Comparison of ENCODE assay signal across 8 mouse cellular contexts in genomic region chr2:152753944-152754711, GRCm38 (mm10). TPM values are rescaled to one million over a fixed set of nuclear protein-coding genes. Genes with fewer than 3 reads are reported as not detected.
DNase-seq lines count a peak whose midpoint lies in the region; ATAC-seq and TF ChIP-seq lines count a peak whose summit lies in the region.

Gene Cox4i2, plus strand, starts transcription at chr2:152754173.

- peak; percentile 45 for DNase-seq in thymus, postnatal 0 days (ENCODE audit: low spot score)
- DNase-seq in thymus, adult 18-20 months: no peak
- DNase-seq in heart, postnatal 10 days: peak in 1 of 2 experiments; percentile 37
- no peak for DNase-seq in liver, embryonic 11.5 days (ENCODE audit: low spot score)
- no peak for DNase-seq in midbrain, postnatal 0 days (ENCODE audit: low spot score)
- no peak for DNase-seq in layer of hippocampus, adult 9-10 months (ENCODE audit: low spot score)
- DNase-seq in frontal cortex, postnatal 14 days (ENCODE audit: low spot score in 2 of 2): no peak

- no peak for ATAC-seq in liver, embryonic 11.5 days (replicated peaks; ENCODE audit: low FRiP score)
- no peak for ATAC-seq in midbrain, postnatal 0 days (ENCODE audit: low FRiP score)
- no peak for ATAC-seq in erythroid progenitor cell, adult 5-6 weeks (replicated peaks; ENCODE audit: low FRiP score, poor library complexity, severe bottlenecking)

- no peaks in the 10 kb centered on the region for H3K9me3 ChIP-seq in liver, embryonic 11.5 days (ENCODE audit: control insufficient read depth, low read length)
- H3K9me3 ChIP-seq in midbrain, postnatal 0 days (ENCODE audit: low read length): no peaks in the 10 kb centered on the region

- H3K36me3 ChIP-seq in liver, embryonic 11.5 days (ENCODE audit: control insufficient read depth, insufficient read depth, low read length): no peaks in the 10 kb centered on the region
- H3K36me3 ChIP-seq in midbrain, postnatal 0 days (ENCODE audit: insufficient read depth, low read length): no peaks in the 10 kb centered on the region

- TF ChIP-seq CTCF in midbrain, postnatal 0 days (IDR thresholded peaks at IDR 0.05): no peak

- intact Hi-C loops in heart, postnatal 10 days (cut with DNase I): no loop called here

- peaks cover 15% of the 10 kb centered on the region for H3K27me3 ChIP-seq in liver, embryonic 11.5 days (replicated peaks; ENCODE audit: control insufficient read depth, insufficient read depth, low read length)
- H3K27me3 ChIP-seq in midbrain, postnatal 0 days (ENCODE audit: insufficient read depth, low read length): no peaks in the 10 kb centered on the region

- H3K27ac ChIP-seq in liver, embryonic 11.5 days (ENCODE audit: low read depth, low read length): no peak within 1 kb of the TSS
- H3K27ac ChIP-seq in midbrain, postnatal 0 days (ENCODE audit: low read depth, low read length): no peak within 1 kb of the TSS

- H3K9ac ChIP-seq in liver, embryonic 11.5 days (ENCODE audit: low read depth, low read length): no peak within 1 kb of the TSS
- no peak within 1 kb of the TSS for H3K9ac ChIP-seq in midbrain, postnatal 0 days (replicated peaks; ENCODE audit: low read length, poor library complexity, severe bottlenecking)

- peak within 1 kb of the TSS; percentile 51 for H3K4me2 ChIP-seq in liver, embryonic 11.5 days
- peak within 1 kb of the TSS; percentile 35 for H3K4me2 ChIP-seq in midbrain, postnatal 0 days (ENCODE audit: low read depth, low read length, poor library complexity, severe bottlenecking)

- peaks cover 7% of the 10 kb centered on the region for H3K4me1 ChIP-seq in liver, embryonic 11.5 days (replicated peaks; ENCODE audit: control insufficient read depth, insufficient read depth, low read length)
- peaks cover 7% of the 10 kb centered on the region; the same call in 1 of the 2 replicates for H3K4me1 ChIP-seq in midbrain, postnatal 0 days (ENCODE audit: insufficient read depth, low read length)

- 6% methylated on average over 30 of the region's 30 CpGs for WGBS in liver, embryonic 11.5 days
- WGBS in midbrain, postnatal 0 days: 6% methylated on average over 30 of the region's 30 CpGs

- peak within 1 kb of the TSS; percentile 13; the same call in 1 of the 2 replicates for H3K4me3 ChIP-seq in liver, embryonic 11.5 days (ENCODE audit: low read depth, low read length)
- 0 out of 2 replicates have a peak within 1 kb of the TSS, but pooled peaks have one; percentile 2 for H3K4me3 ChIP-seq in midbrain, postnatal 0 days (ENCODE audit: low read depth, low read length)

RNA-seq across cellular contexts. Expression of gene Cox4i2, which starts in this region (rescaled TPM):
- polyA plus RNA-seq in thymus, postnatal 0 days (2015; fragmentation: Nextera tagmentation; extraction: Ambion mirVana): 5.6 and 6.5 TPM in 2 replicates
- 10 to 100 TPM; 17.9 to 22.4 TPM for total RNA-seq in heart, postnatal 10 days (2021)
- 6.7 and 8.5 TPM in 2 replicates for polyA plus RNA-seq in liver, embryonic 11.5 days (2014; fragmentation: Nextera tagmentation; extraction: Ambion mirVana)
- total RNA-seq in midbrain, postnatal 0 days (2014; rRNA removed): 2.0 and 6.8 TPM in 2 replicates
- 3.3 and 4.5 TPM in 2 replicates for polyA plus RNA-seq in midbrain, postnatal 0 days (2015; fragmentation: Nextera tagmentation; extraction: Ambion mirVana)
- 1.8 TPM in 1 of 2 replicates, not detected in the other for total RNA-seq in erythroid progenitor cell, adult 5-6 weeks (2015; ENCODE audit: low replicate concordance)
- total RNA-seq in erythroid progenitor cell, adult 5-6 weeks (2017; ENCODE audit: low replicate concordance): not detected in 2 replicates
